Mouse (Mus musculus) kidney, embryonic 14.5 days (tissue): ENCODE results near the gene Gp9. TPM values are rescaled to one million over a fixed set of nuclear protein-coding genes. Genes with fewer than 3 reads are reported as not detected.
A peak's percentile ranks its signal among the peaks of the same experiment; 100 is the strongest.

Source experiments
- ATAC-seq: fragments of 200-750 bp; cut with Nextera tagmentation; 2 replicates; pipeline ENCODE4 v1.8.0; 2017; ENCODE audit warnings: moderate number of reproducible peaks, mild to moderate bottlenecking, moderate TSS enrichment, moderate library complexity; ENCODE audit not compliant: low FRiP score, low TSS enrichment
- H3K27ac ChIP-seq: fragments of 300-500 bp; sonication (generic); 2 replicates; pipeline ENCODE4 v1.5.1; 2014; ENCODE audit warnings: low read depth, mild to moderate bottlenecking, low read length, moderate library complexity, mixed read lengths
- H3K27me3 ChIP-seq: fragments of 300-500 bp; sonication (generic); 2 replicates; pipeline ENCODE4 v1.6.1; 2014; ENCODE audit warnings: mild to moderate bottlenecking, low read length; ENCODE audit not compliant: control insufficient read depth, insufficient read depth
- H3K36me3 ChIP-seq: fragments of 300-500 bp; sonication (generic); 2 replicates; pipeline ENCODE4 v1.6.1; 2014; ENCODE audit warnings: low read length, mixed read lengths; ENCODE audit not compliant: control insufficient read depth, insufficient read depth
- H3K4me1 ChIP-seq: fragments of 300-500 bp; sonication (generic); 2 replicates; pipeline ENCODE4 v1.6.1; 2014; ENCODE audit warnings: low read length, mixed read lengths; ENCODE audit not compliant: control insufficient read depth, insufficient read depth
- H3K4me2 ChIP-seq: fragments of 300-500 bp; sonication (generic); replicated peaks from 2 replicates; pipeline ENCODE4 v1.6.1; 2014; ENCODE audit warnings: low read depth, mild to moderate bottlenecking, low read length
- H3K4me3 ChIP-seq: fragments of 300-500 bp; sonication (generic); 2 replicates; pipeline ENCODE4 v1.5.1; 2014; ENCODE audit warnings: mild to moderate bottlenecking, low read length
- H3K9ac ChIP-seq: fragments of 300-500 bp; sonication (generic); 2 replicates; pipeline ENCODE4 v1.6.1; 2014; ENCODE audit warnings: low read depth, mild to moderate bottlenecking, low read length, moderate library complexity
- H3K9me3 ChIP-seq: fragments of 300-500 bp; sonication (generic); 2 replicates; pipeline ENCODE4 v1.6.1; 2016; ENCODE audit warnings: low read length; ENCODE audit not compliant: control insufficient read depth
- WGBS: fragments of 180-500 bp; shearing (Covaris S2); extraction: QIAGEN DNeasy Blood & Tissue Kit; methylation state at CpG from one replicate; pipeline ENCODE4 v1.1.7; 2014; 5-methylcytosine and 5-hydroxymethylcytosine counted together
- polyA plus RNA-seq: library from polyadenylated mRNA; unstranded; fragments of >200 nt; fragmentation: Nextera tagmentation; extraction: Ambion mirVana; gene quantifications from 2 replicates; pipeline ENCODE4 v1.2.1, GENCODE M21; 2014

Gp9 gene
- polyA plus RNA-seq, 1 experiment from 2014 or later, result 2.5 TPM

DNA sequence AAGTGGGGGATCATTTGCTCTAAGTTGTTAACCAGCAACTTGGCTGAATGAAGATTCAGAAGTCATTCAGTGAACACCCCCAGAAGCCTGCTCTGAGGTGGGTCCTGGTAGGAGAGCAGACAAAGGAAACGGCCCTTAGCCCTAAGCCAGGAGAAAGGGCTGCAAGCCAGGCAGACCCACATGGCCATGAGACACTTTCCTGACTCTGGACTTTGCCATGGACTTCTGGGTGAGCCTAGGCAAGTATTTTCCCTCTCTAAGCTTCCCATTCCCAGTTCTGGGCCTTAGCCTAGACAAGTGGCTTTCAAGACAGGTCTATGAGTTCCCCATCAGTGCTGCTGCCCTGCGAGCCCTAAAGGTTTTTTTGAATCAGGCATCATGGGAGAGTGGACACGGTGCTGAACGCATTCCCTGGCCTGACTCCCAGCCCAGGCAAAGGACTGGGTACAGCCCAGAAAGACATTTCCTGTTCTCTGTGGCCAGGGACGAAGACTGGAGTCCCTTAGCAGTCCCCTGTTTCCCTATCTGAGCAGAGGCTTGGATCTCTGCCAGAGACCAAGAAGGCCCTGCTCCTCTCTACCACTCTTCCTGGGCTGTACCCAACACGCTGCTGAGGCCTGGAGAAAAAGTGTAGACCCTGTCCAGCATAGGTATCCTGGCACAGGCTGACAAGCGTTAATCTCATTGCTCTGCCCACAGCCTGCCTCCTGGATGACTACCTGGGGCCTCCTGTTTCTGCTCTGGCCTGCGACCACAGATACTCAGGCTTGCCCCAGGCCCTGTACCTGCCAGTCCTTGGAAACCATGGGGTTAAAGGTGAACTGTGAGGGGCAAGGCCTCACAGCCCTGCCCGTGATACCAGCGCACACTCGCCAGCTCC is 662 bp downstream of the Gp9 start:
- Histone ChIP-seq H3K4me1 (no peaks in the 10 kb centered on the region), H3K9ac (no peak overlapping the region), H3K9me3 (no peaks in the 10 kb centered on the region), H3K4me3 (no peak overlapping the region), H3K27me3 (no peaks in the 10 kb centered on the region), H3K36me3 (no peaks in the 10 kb centered on the region), H3K4me2 (no peak overlapping the region), H3K27ac (no peak overlapping the region)
- ATAC-seq, result peak; percentile 6; the same call in 1 of the 2 replicates
- 69% methylated on average over 11 of the region's 11 CpGs for WGBS

DNA sequence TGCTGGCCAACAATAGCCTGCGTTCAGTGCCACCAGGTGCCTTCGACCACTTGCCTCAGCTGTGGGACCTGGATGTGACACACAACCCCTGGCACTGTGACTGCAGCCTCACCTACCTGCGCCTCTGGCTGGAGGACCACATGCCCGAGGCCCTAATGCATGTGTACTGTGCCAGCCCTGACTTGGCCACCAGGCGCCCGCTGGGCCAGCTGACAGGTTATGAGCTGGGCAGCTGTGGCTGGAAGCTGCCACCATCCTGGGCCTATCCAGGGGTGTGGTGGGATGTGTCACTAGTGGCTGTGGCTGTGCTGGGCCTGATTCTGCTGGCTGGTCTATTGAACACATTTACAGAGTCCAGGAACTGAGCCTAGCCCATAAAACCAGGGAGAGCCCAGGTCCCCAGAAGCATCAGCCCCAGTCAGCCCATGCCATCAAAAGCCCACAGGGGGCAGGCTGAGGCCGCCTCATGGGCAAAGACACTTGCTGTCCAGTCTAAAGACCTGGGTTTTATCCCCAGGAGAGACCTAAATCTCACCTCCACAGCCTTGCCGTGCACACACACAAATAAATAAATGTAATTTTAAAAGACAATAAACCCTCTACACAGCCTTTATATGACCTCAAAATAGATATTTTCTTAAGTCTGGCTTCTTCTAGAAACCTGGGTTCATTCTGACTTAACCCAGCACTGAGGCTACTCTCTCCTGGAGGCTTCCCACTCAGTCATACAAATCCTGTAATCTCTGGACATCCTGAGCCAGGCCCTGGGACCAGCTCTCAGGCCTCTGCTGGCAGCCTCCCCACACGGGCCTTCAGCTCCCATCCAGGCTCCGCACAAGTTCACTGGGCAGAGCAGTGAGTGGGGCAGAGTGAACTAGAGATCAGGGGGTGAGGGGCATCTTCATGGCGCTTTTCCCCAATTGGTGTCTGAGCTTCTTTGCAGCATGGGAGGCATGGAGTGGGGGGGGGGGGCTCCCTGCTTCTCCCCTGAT is 1.6 kb downstream of the Gp9 start:
- Histone ChIP-seq H3K4me3 (no peak overlapping the region), H3K9me3 (no peaks in the 10 kb centered on the region), H3K27ac (no peak overlapping the region), H3K9ac (no peak overlapping the region), H3K36me3 (no peaks in the 10 kb centered on the region), H3K4me1 (no peaks in the 10 kb centered on the region), H3K4me2 (no peak overlapping the region), H3K27me3 (no peaks in the 10 kb centered on the region)
- ATAC-seq, result peak; percentile 57; the same call in 1 of the 2 replicates
- 83% methylated on average over 11 of the region's 11 CpGs for WGBS

DNA sequence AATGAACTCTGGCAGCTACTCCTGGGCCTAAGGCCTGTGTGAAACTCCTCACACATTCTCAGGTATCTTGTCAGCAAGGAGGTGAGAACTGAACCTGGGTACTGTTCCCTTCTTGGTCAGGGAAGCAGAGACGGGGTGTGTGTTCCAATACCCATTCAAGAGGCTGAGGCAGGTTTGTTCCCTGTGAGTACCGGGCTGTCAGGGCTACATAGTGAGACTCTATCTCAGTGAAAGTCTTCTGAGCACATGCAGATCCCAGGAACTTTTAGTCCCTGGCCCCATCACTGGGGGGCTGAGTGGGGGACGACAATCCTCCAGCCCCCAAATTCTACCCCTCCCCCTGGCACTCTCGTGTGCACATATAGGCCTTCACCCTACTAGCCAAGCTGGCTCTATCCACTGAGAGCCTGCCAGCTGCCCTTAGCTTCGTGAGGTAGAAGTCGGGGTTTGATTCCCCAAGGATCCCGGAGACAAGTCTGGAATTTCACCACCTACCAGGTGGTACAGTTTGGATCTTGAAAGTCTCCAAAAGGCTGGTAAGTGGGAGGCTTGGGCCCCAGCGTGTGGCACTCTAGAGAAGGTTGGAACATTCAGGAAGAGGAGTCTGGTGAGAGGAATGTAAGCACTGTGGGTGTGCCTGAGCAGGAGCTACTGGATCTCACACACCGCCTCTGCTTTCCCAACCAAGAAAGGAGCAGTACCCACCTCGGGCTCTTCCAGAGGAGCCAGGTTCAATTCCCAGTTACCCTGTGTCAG is 2.9 kb downstream of the Gp9 start:
- WGBS, result 84% methylated on average over 10 of the region's 10 CpGs
- no peak overlapping the region for H3K9ac ChIP-seq

DNA sequence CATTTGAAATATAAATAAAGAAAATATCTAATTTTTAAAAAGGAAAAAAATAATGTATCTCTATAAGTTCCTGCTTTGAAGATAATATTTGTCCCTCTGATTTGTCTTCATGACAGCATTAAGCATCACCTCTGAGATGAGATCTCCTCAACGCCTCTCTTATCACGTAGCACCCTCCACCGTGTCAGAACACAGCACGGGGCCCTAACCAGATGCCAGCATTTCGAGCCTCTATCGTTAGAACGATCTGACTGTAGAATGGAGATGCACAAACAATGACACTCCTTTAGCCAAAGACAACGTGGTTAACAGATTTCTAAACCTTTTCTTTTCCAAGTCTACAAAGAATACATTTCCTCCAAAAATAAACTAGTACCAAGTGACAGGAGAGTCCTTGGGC is 6.2 kb downstream of the Gp9 start:
- no peak for ATAC-seq
- Histone ChIP-seq H3K4me2 (no peak overlapping the region), H3K27ac (no peak overlapping the region), H3K4me3 (no peak overlapping the region), H3K9ac (no peak overlapping the region), H3K4me1 (no peaks in the 10 kb centered on the region), H3K27me3 (no peaks in the 10 kb centered on the region), H3K9me3 (no peaks in the 10 kb centered on the region), H3K36me3 (no peaks in the 10 kb centered on the region)
- 83% methylated on average over 8 of the region's 8 CpGs for WGBS

More for the DNA sequence above, 2.9 kb downstream of the Gp9 start:
- H3K9me3 ChIP-seq, result no peaks in the 10 kb centered on the region
- H3K4me1 ChIP-seq, result no peaks in the 10 kb centered on the region
- no peaks in the 10 kb centered on the region for H3K36me3 ChIP-seq
- no peak for ATAC-seq
- no peak overlapping the region for H3K27ac ChIP-seq
- H3K27me3 ChIP-seq, result no peaks in the 10 kb centered on the region
- H3K4me2 ChIP-seq, result no peak overlapping the region
- H3K4me3 ChIP-seq, result no peak overlapping the region

DNA sequence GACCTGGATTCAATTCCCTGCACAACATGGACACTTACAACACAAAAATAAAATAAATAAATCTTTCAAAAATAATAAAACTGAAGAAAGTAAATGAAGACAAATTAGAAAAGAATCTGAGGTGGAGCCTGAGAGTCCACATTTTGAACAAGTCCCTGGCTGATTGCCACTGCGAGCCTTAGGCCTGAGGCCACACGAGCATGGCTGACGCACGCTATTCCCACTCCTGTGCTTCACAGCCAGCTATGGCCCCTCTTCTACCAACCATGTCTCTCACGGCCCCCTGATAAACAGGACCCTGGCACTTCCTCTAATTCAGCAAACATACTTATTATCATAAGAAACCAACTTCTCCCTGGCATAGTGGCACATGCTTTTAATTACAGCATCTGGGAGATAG is 8.7 kb downstream of the Gp9 start:
- no peaks in the 10 kb centered on the region for H3K9me3 ChIP-seq
- no peak for ATAC-seq
- H3K4me1 ChIP-seq, result peaks cover 6% of the 10 kb centered on the region; the same call in 1 of the 2 replicates
- peaks cover 3% of the 10 kb centered on the region; the same call in 1 of the 2 replicates for H3K36me3 ChIP-seq
- no peak overlapping the region for H3K4me3 ChIP-seq
- H3K27ac ChIP-seq, result no peak overlapping the region
- WGBS, result 85% methylated on average over 5 of the region's 5 CpGs
- no peak overlapping the region for H3K4me2 ChIP-seq
- no peak overlapping the region for H3K9ac ChIP-seq
- H3K27me3 ChIP-seq, result no peaks in the 10 kb centered on the region

DNA sequence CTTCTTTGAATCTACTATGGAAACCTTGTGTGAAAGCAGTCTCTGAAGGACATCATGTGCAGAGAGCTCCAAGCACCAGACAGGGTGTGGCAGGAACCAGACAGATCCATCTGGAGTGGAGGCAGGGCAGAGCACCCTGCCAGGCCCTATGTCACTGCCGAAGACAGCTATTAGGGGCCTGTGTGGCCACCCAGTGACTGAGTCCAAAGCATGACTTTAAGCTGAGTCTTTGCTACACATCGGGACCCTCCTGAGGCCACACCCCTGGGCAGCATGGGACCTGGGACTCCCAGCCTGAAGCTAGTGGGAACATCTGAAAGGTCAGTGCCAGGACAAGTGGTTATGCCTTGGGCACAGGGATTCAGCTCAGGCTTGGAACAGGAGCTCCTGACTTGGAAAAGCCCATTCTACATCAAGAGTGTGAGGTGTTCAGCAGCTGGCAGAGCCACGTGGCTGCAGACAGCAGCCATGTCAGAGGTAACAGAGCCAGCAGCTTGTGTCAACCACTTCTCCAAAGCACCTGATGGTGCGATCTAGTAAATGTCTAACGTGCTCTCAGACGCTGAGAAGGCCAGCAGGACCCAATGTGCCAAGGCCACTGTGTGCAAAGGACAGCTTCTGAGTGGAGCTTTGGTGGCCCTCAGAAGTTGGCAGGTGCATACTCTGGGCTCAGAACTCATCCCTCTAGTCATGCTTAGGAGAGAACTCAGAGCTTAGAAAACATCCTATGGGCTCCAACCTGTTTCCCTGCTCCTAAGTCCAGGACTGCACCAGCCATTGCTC is 9.4 kb downstream of the Gp9 start:
- ATAC-seq, result no peak
- 82% methylated on average over 6 of the region's 6 CpGs for WGBS
- no peak overlapping the region for H3K27ac ChIP-seq

DNA sequence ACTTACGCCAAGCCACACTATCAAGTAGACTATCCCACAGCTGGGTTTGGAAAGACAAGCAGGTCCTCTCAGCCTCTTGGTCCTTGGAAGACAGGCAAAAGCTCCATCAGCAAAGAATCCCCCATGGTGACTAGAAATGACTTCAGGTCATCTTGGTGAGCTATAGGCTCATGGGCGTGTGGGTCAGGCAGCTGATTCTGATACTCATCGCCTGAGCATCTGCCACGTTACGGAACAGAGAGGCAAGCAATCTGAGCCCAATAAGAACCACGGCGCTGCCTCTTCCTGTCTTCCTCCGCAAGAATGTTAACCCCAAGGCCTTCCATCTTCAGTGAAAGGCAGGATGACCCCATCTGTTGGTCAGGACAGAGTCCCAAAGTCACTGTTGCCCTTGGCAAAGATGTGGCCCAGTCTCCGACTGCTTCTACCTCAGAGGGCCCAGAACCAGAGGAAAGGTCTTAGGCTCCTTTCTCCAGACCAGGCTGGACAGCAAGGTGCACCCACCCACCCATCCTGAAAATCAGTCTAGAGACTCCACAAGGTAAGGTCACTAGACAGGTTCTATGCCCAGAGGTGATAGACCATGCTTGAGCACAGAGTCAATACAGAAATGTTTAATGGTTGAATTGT is 10.5 kb downstream of the Gp9 start:
- H3K9me3 ChIP-seq, result no peaks in the 10 kb centered on the region
- peaks cover 14% of the 10 kb centered on the region for H3K36me3 ChIP-seq
- ATAC-seq, result no peak
- WGBS, result 91% methylated on average over 9 of the region's 9 CpGs
- H3K27me3 ChIP-seq, result no peaks in the 10 kb centered on the region
- H3K4me2 ChIP-seq, result no peak overlapping the region
- H3K27ac ChIP-seq, result no peak overlapping the region; the same call in 1 of the 2 replicates
- no peak overlapping the region for H3K4me3 ChIP-seq
- H3K9ac ChIP-seq, result no peak overlapping the region
- H3K4me1 ChIP-seq, result peaks cover 6% of the 10 kb centered on the region; the same call in 1 of the 2 replicates

More for the DNA sequence above, 9.4 kb downstream of the Gp9 start:
- peaks cover 6% of the 10 kb centered on the region; the same call in 1 of the 2 replicates for H3K4me1 ChIP-seq
- H3K9ac ChIP-seq, result no peak overlapping the region
- H3K9me3 ChIP-seq, result no peaks in the 10 kb centered on the region
- no peak overlapping the region for H3K4me2 ChIP-seq
- H3K36me3 ChIP-seq, result peaks cover 9% of the 10 kb centered on the region
- H3K27me3 ChIP-seq, result no peaks in the 10 kb centered on the region
- H3K4me3 ChIP-seq, result no peak overlapping the region
